Mouse (Mus musculus): ENCODE results near the gene Syt17.

DNA sequence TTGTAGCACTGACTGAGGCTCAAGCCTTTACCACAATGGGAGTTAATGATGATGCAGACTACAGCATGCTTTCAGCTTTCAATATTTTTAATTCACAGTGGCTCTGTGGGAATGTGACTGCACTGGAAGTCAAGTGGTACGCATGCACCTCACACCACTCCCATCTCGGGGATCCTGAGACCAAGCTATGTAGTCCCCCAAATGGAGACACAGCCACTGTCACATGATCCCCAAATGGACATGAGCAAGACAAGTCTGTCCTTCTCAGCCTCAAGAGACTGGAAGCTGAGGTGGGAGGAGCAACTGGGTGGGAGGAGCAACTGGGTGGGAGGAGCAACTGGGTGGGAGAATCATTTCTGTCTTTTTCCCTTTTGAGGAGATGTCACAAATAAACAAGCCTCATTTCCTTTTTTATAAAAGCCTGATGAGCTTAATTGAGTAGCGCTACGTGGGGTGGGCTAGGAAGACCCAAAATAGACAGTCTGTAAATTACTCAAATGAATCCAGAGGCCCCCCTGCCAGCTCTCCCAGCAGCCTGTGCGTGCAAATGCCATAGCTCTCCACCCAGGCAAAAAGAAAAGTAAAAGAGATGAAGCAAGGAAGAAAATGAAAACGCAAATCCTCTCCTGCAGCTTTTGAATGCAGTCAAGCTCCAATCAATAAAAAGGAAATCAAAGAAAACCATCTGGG is 28.4 kb downstream of the Syt17 start:
- TF ChIP-seq MAFK (IDR thresholded peaks at IDR 0.05; ENCODE audit: insufficient read depth, low read depth, low read length): no peak
- TF ChIP-seq ZC3H11A (IDR thresholded peaks at IDR 0.05; ENCODE audit: borderline replicate concordance, low read depth, low read length): no peak
- no peak for TF ChIP-seq HCFC1 (IDR thresholded peaks at IDR 0.05; ENCODE audit: borderline replicate concordance, insufficient read depth, low read length)
